32 mouse cellular contexts compared by ENCODE assay signal in the genomic region with DNA sequence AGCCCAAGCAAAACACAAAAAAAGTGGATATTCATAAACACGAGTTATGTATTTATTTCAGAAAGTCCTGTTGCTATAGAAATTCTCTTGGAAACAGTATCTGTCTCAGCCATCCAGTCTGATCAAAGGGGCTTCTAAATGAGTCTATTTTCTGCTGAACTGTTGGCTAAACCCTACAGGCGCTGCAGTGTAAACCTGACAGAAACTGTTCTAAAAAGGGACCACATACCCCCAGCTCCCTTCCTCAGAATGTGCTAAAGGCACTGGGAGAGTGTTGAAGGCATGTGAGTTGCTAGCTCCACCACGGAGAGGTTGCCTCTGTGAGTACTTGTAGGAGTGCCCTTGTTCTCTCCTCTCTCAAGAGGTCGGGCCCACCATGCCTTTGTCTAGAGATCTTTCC. TPM values are rescaled to one million over a fixed set of nuclear protein-coding genes. Genes with fewer than 3 reads are reported as not detected.
DNase-seq lines count a peak whose midpoint lies in the region; ATAC-seq and TF ChIP-seq lines count a peak whose summit lies in the region.
"Had no signal": no experiment of that assay in that cellular context is flagged by ENCODE, and none has a peak within 500 bp of the region (broad histone marks: within the 10 kb centered on the region; RNA-seq: fewer than 3 reads in every experiment).

No protein-coding gene starts in this region.

- H3K9me3 ChIP-seq in forebrain, embryonic 13.5 days (replicated peaks), result no peaks in the 10 kb centered on the region
- no peaks in the 10 kb centered on the region for H3K9me3 ChIP-seq in forebrain, embryonic 12.5 days
- H3K9me3 ChIP-seq: embryonic facial prominence, embryonic 12.5 days; forebrain, embryonic 15.5 days; hindbrain, embryonic 13.5 days; limb, embryonic 13.5 days; lung, embryonic 15.5 days; midbrain, embryonic 13.5 days; neural tube, embryonic 15.5 days had no signal

- no peak overlapping the region for H3K4me2 ChIP-seq in forebrain, embryonic 13.5 days
- H3K4me2 ChIP-seq in forebrain, embryonic 12.5 days, result no peak overlapping the region
- H3K4me2 ChIP-seq: embryonic facial prominence, embryonic 12.5 days; forebrain, embryonic 15.5 days; heart, embryonic 11.5 days; hindbrain, embryonic 13.5 days; limb, embryonic 13.5 days; liver, embryonic 11.5 days; lung, embryonic 15.5 days; midbrain, embryonic 13.5 days; neural tube, embryonic 15.5 days had no signal

- 61% methylated on average over 4 of the region's 4 CpGs for WGBS in forebrain, embryonic 13.5 days
- 54% methylated on average over 4 of the region's 4 CpGs for WGBS in forebrain, embryonic 12.5 days

- TF ChIP-seq CTCF in layer of hippocampus, adult 2 months (conservative IDR thresholded peaks at IDR 0.05), result no peak

- no peak for ATAC-seq in forebrain, embryonic 13.5 days
- ATAC-seq in forebrain, embryonic 12.5 days (ENCODE audit: low FRiP score), result no peak
- ATAC-seq: activated CD4-positive, CD25-positive, alpha-beta regulatory T cell, adult 4 months; CD4-positive, CD25-positive, alpha-beta regulatory T cell, adult 4 months; forebrain, embryonic 15.5 days; intestine, postnatal 0 days; midbrain, embryonic 13.5 days had no signal

- 0 out of 2 replicates have a peak overlapping the region, but pooled peaks have one; percentile 19 for H3K27ac ChIP-seq in forebrain, embryonic 13.5 days
- H3K27ac ChIP-seq in forebrain, embryonic 12.5 days, result no peak overlapping the region
- peak overlapping the region; percentile 75 for H3K27ac ChIP-seq in layer of hippocampus, adult 2 months
- H3K27ac ChIP-seq: embryonic facial prominence, embryonic 12.5 days; forebrain, embryonic 15.5 days; gastrocnemius, adult 2 months; hindbrain, embryonic 13.5 days; limb, embryonic 13.5 days; lung, embryonic 15.5 days; midbrain, embryonic 13.5 days; neural tube, embryonic 15.5 days had no signal

- no peak overlapping the region for H3K4me3 ChIP-seq in forebrain, embryonic 13.5 days
- no peak overlapping the region for H3K4me3 ChIP-seq in forebrain, embryonic 12.5 days (replicated peaks)
- peak overlapping the region; percentile 10; the same call in 1 of the 2 replicates for H3K4me3 ChIP-seq in layer of hippocampus, adult 2 months
- H3K4me3 ChIP-seq: embryonic facial prominence, embryonic 12.5 days; erythroblast, embryonic 14.5 days; forebrain, embryonic 15.5 days; gastrocnemius, adult 2 months; hindbrain, embryonic 13.5 days; limb, embryonic 13.5 days; lung, embryonic 15.5 days; midbrain, embryonic 13.5 days; neural tube, embryonic 15.5 days had no signal

- no peaks in the 10 kb centered on the region for H3K36me3 ChIP-seq in forebrain, embryonic 13.5 days (ENCODE audit: poor library complexity, severe bottlenecking)
- no peaks in the 10 kb centered on the region for H3K36me3 ChIP-seq in forebrain, embryonic 12.5 days (replicated peaks)
- H3K36me3 ChIP-seq: embryonic facial prominence, embryonic 12.5 days; forebrain, embryonic 15.5 days; hindbrain, embryonic 13.5 days; limb, embryonic 13.5 days; lung, embryonic 15.5 days; midbrain, embryonic 13.5 days; neural tube, embryonic 15.5 days had no signal

- no peak for DNase-seq in layer of hippocampus, adult 2 months (ENCODE audit: low spot score in 2 of 2)
- DNase-seq in layer of hippocampus, postnatal 10 days (ENCODE audit: low spot score in 2 of 2), result no peak
- DNase-seq in right cerebral cortex, postnatal 10 days (ENCODE audit: low spot score in 2 of 2), result peak; percentile 59 to 79
- DNase-seq in right cerebral cortex, postnatal 14 days, result no peak
- no peak for DNase-seq in embryo, embryonic 10 days (ENCODE audit: low spot score)
- DNase-seq: adrenal gland, adult 2 months; adrenal gland, postnatal 36 days; cerebellum, adult 2 months; cerebellum, postnatal 14 days; gastrocnemius, adult 2 months; gastrocnemius, postnatal 36 days; heart, adult 18-20 months; heart, postnatal 36 days; kidney, adult 9 months; kidney, postnatal 10 days; layer of hippocampus, adult 9-11 months; retina, postnatal 1 day had no signal

- no peaks in the 10 kb centered on the region for H3K27me3 ChIP-seq in forebrain, embryonic 13.5 days
- H3K27me3 ChIP-seq in forebrain, embryonic 12.5 days, result no peaks in the 10 kb centered on the region
- H3K27me3 ChIP-seq: embryonic facial prominence, embryonic 12.5 days; forebrain, embryonic 15.5 days; hindbrain, embryonic 13.5 days; limb, embryonic 13.5 days; lung, embryonic 15.5 days; midbrain, embryonic 13.5 days; neural tube, embryonic 15.5 days had no signal

- peak overlapping the region; percentile 16; the same call in 1 of the 2 replicates for H3K9ac ChIP-seq in forebrain, embryonic 13.5 days
- no peak overlapping the region for H3K9ac ChIP-seq in forebrain, embryonic 12.5 days
- H3K9ac ChIP-seq: embryonic facial prominence, embryonic 12.5 days; forebrain, embryonic 15.5 days; hindbrain, embryonic 13.5 days; limb, embryonic 13.5 days; lung, embryonic 15.5 days; midbrain, embryonic 13.5 days; neural tube, embryonic 15.5 days had no signal

- peaks cover 50% of the 10 kb centered on the region for H3K4me1 ChIP-seq in forebrain, embryonic 13.5 days
- peaks cover 61% of the 10 kb centered on the region for H3K4me1 ChIP-seq in forebrain, embryonic 12.5 days
- H3K4me1 ChIP-seq: lung, embryonic 15.5 days had no signal

RNA-seq across cellular contexts. Expression of gene Iqgap2, which starts 19.7 kb away (rescaled TPM):
- polyA plus RNA-seq in forebrain, embryonic 13.5 days (2015; fragmentation: Nextera tagmentation; extraction: Ambion mirVana), result 9.1 and 9.9 TPM in 2 replicates
- polyA plus RNA-seq in forebrain, embryonic 12.5 days (2016; fragmentation: Nextera tagmentation; extraction: Ambion mirVana), result 16.7 and 17.2 TPM in 2 replicates
- 10 to 100 TPM; 95.2 to 97.7 TPM for total RNA-seq in layer of hippocampus, adult 2 months (2021)
- total RNA-seq in layer of hippocampus, postnatal 10 days (2021), result 10 to 100 TPM; 29.0 to 31.0 TPM

Comparison
In these comparisons a context has a peak if more than half of its experiments do, and no peak if none do; other contexts are left out.
1. DNase-seq: peak in right cerebral cortex, postnatal 10 days (2 of 2); none in layer of hippocampus, adult 2 months (0 of 2), layer of hippocampus, postnatal 10 days (0 of 2), right cerebral cortex, postnatal 14 days (single experiment) and embryo, embryonic 10 days (single experiment).